Mouse (Mus musculus): ENCODE measurements around the gene Rhobtb3.

Gene Rhobtb3

DNA sequence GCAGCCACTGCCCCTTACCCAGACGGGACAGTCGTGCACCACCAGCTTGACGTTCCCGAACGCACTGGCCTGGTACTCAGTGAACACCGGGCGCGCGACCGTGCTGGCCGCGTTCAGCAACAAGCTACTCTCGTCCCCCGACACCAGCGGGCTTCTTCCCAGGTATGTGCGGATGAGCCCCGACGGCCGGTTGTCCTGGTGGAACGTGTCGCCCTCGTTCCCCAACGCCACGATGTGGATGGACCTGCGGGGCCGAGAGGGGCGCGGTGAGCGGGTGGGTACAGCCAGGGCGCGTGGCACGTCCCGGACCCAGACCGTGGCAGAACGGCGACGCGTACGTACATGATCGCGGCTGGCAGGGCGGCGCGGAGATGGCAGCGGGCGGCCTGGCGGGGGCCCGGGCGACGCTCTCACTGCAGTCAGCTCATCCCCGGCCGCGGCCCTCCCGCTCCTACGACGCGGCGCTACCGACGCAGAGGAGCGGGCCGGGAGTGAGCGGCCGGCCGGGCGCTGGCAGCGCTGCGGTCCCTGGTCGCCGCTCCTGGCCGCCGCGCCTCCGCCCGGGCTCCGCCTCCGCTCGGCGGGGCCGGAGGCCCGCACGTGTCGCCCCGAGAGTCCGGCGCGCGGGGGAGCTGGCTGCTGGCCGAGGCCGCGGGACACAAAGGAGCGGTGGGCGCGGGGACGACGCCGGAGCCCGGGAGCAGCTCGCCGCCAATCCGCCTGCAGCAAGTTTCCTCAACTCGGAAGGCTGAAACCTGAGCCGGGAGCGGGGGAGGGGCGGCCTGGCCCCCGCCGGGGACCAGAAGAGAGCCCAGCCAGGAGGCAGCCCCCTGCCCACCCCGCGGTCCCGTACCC, at the start of gene Rhobtb3:
Gene Rhobtb3, minus strand, starts transcription at position 737 of the 855 bp plus-strand sequence.
- peak; percentile 89 for DNase-seq (ENCODE audit: low read depth, low spot score)

DNA sequence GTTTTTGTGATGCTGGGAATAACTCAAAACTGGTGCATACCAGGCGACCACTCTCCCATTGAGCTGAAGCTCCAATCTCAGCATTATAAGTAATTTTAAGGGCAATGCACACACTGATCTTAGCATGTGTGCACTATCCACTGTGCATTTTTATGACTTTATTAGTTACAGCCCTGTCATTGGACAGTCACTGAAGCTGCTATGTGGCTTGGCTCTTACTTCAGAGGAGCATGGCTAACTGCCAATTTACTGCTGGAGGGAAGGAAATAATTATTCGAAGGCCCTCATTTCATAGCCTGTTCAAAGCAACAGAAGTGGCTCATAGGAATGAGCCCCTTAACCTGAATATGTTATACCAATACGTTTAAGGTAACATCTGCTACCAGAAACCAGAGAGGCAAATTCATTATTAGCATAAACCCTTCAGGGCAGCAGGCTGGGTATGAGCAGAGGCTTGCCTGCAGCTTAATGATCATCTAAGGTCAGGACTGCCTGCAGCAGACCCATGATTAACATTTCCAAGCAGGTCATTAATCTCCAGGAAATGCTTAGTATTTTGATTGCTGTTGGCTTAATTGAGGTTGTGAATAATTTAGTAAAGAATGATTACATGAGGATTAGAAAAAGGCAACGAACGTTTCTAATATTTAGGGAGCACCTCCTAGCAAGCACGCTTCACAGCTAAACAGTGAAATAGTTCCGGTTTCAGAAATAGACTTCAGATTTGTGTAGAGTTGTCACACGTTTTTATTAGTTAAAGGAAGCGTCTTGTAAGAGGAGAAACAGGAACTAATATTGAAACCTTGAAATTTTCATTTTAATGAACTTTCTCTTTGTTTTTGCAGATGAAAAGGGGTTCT, 48.7 kb upstream of the Rhobtb3 start:
- DNase-seq (ENCODE audit: low read depth, low spot score), result peak; percentile 4

DNA sequence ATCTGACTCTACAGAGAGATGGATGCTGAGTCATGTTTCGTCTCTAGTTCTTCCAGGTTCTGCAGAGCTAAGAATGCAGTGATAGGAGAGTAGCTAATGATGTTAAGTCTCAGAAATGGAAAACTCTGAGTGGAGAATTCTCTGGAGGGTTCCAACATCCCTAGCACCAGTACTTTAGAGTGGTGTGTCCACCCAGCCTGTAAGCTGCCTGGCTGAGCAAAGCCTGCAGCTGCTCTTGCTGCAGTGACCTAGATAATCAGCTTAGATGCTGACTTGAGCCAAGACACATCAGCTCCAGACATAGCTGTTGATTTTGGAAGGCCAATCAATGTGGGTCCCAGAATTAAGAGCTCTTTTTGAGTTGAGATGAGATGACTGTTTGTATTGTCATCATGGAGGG, 44.4 kb upstream of the Rhobtb3 start:
- no peak for DNase-seq (ENCODE audit: low read depth, low spot score)

DNA sequence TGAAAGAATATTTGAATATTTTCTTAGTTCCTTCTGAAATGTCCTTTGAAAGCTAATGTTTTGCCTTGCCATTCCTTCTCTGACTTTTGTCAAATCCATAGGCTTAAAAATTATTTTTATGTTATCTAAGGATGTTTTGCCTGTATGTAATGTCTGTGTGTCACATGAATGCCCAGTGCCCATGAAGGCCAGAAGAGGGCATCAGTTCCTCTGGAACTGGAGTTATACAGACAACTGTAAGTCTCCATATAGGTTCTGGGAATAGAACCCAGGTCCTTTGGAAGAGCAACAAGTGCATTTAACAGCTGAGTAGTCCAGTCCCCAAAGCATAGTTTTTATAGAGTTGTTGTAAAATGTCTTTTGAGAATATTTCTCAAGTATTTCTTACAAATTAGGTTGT, 38.2 kb upstream of the Rhobtb3 start:
- DNase-seq (ENCODE audit: low read depth, low spot score), result no peak

GRCm38 (mm10) chr13:75976649-75977048, 32.9 kb upstream of the Rhobtb3 start:
- no peak for DNase-seq (ENCODE audit: low read depth, low spot score)

DNA sequence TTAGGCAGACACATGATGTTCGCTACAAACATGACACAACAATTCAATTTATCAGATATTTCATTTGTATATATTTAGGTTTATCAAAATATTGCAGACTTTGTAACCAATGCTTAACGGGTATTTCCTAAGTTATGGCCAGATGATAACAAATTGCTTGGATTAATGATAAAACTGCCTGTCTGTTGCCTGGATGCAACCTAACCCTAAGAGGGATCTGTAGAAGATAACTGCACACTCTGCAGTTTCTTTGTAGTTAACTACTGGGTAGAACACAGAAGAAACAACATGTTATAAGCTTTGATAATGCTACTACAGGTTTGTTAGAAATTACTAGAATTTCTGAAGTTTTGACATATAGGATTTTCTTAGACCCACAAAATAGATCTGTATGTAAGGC, 32.5 kb upstream of the Rhobtb3 start:
- DNase-seq (ENCODE audit: low read depth, low spot score), result no peak

GRCm38 (mm10) chr13:75975629-75976028, 31.9 kb upstream of the Rhobtb3 start:
- DNase-seq (ENCODE audit: low read depth, low spot score), result no peak

GRCm38 (mm10) chr13:75974481-75974880, 30.8 kb upstream of the Rhobtb3 start:
- DNase-seq (ENCODE audit: low read depth, low spot score), result no peak

GRCm38 (mm10) chr13:75966850-75967249, 23.1 kb upstream of the Rhobtb3 start, which contains the start of gene Spata9:
Gene Spata9, plus strand, starts transcription at chr13:75967150.
- no peak for DNase-seq (ENCODE audit: low read depth, low spot score)

- DNase-seq (ENCODE audit: low read depth, low spot score), result no peak
These were observed 11.8 kb upstream of the Rhobtb3 start for GRCm38 (mm10) chr13:75955357-75955992.

GRCm38 (mm10) chr13:75950295-75950694, 6.6 kb upstream of the Rhobtb3 start:
- no peak for DNase-seq (ENCODE audit: low read depth, low spot score)

DNA sequence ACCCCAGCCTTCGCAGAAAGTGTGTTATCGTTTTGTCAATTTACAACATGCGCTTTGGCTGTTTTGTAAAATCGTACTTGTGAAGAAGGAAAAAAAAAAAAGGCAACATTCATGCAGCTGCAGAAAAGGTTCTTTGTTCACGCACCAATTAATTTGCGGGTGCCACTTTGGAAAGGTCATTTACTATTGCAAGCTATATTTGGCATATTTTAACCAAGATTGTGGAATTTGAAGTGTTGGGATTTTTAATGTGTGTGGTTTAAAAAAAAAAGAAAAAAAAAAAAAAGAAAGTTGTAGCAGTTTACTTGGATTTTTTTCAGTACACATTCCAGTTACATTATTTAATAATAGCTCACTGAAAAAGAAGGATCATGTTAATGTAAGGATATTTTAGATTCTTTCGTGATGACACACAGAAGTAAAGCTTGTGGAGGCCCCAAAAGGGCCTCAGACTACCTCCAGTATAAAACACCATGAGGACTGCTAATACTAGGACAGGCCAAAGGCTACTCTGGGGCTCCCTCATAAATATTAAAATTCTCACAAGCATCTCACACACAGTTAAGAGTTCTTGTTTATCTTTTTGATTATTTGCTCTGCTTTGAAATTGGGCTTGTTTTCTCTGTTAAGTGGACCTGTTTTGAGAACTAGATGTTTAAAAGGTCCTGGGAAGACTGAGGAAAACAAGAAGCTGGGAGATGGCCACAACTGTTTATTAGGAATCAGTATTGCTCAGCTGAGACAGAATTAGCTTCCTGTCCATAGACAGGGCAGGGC, 507 bp upstream of the Rhobtb3 start:
- DNase-seq (ENCODE audit: low read depth, low spot score), result no peak

DNA sequence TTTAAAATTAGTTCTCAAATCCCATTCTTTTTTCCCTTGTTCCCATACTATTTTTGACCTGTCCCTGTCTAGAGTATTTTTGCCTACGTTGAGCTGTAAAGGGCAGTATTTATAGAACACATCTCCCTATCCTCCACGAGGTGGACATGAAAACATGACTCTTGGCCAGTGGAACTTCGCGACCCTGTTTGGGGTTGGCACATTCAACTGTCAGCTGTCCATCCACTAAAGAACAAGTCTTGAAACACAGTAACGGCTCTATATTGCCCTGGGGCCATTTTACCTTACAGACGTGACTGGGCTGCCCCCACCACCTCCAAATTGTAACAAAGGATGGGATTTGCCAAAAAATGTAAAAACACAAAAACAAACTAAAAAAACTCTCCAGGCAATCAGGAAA, 994 bp downstream of the Rhobtb3 start:
- peak; percentile 17 for DNase-seq (ENCODE audit: low read depth, low spot score)

GRCm38 (mm10) chr13:75941518-75942295, 2.0 kb downstream of the Rhobtb3 start:
- DNase-seq (ENCODE audit: low read depth, low spot score), result no peak

GRCm38 (mm10) chr13:75940791-75941517, 2.8 kb downstream of the Rhobtb3 start:
- no peak for DNase-seq (ENCODE audit: low read depth, low spot score)

GRCm38 (mm10) chr13:75938866-75939265, 4.9 kb downstream of the Rhobtb3 start:
- no peak for DNase-seq (ENCODE audit: low read depth, low spot score)

GRCm38 (mm10) chr13:75933287-75933686, 10.4 kb downstream of the Rhobtb3 start:
- DNase-seq (ENCODE audit: low read depth, low spot score), result no peak

GRCm38 (mm10) chr13:75931073-75931472, 12.7 kb downstream of the Rhobtb3 start:
- DNase-seq (ENCODE audit: low read depth, low spot score), result peak; percentile 23

- no peak for DNase-seq (ENCODE audit: low read depth, low spot score)
These were observed 13.1 kb downstream of the Rhobtb3 start for GRCm38 (mm10) chr13:75930660-75931059.

DNA sequence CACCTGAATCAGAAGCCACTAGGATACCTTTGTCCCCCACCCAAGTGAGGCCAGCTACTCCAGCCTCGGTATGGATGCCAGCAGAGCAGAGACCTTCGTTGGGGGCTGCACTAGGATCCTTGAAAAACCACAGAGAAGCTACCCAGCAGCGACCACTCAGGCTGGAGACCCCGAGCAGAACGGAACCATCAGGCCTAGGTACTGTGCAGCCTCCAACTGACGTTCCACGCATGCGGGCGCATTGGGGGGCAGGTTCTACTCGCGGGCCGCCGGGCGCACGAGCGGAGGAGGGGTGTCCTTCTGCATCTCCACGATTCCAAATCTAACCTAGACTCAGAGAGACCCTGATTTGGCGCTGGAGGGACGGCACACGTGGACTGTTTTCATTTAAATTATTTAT, 13.7 kb downstream of the Rhobtb3 start:
- DNase-seq (ENCODE audit: low read depth, low spot score), result no peak

Data from embryo, embryonic 11.5 days (tissue).